Mouse (Mus musculus): ENCODE results near the gene Grk5.

DNA sequence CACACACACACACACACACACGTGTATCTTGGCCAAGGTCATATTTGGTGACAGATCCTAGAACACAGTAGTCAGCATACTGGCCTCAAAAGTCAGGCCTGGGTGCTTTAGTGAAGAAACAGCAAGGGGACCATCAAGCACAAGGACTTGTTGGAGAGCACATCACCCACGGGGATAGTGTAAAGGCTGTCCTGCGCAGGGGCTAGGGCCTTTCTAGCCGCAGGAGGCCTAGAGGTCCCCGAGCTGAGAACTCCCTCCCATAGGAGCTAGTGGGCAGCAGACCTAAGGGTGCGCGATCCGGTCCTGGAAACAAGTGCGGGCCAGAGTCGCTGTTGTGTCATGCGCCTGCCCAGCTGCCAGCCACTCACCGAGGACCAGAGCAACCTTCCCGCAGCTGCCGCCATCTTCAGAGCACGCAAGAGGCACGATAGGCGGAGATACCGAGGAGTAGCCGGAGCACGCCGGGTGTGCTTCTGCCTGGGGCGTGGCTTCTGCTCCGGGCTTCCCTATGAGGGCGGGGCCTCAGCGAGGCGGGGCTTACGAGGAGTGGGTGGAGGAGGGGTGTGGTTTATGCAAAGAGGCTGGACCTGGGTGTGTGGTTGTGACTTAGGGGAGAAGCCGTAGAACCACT is 15.4 kb upstream of the Grk5 start, which contains the start of gene Prdx3:
- peak; percentile 16; the same call in 1 of the 2 replicates for TF ChIP-seq CTCF (IDR thresholded peaks at IDR 0.05; ENCODE audit: low read depth)
- TF ChIP-seq EP300 (IDR thresholded peaks at IDR 0.05; ENCODE audit: low read depth) = no peak
